Mouse (Mus musculus): ENCODE measurements around the gene Abhd15. TPM values are rescaled to one million over a fixed set of nuclear protein-coding genes. Genes with fewer than 3 reads are reported as not detected.

Abhd15 gene
- polyA plus RNA-seq, 1 experiment from 2014 or later: 3.3 TPM

- Histone ChIP-seq H3K4me3 (ENCODE audit: low read depth, low read length) (no peak overlapping the region), H3K27ac (ENCODE audit: low read depth, low read length) (no peak overlapping the region), H3K9ac (ENCODE audit: low read length) (no peak overlapping the region), H3K4me1 (replicated peaks; ENCODE audit: control insufficient read depth, insufficient read depth, low read length) (0 out of 2 replicates have a peak, but pooled peaks cover 2% of the 10 kb centered on the region), H3K4me2 (ENCODE audit: low read depth, low read length, severe bottlenecking) (no peak overlapping the region), H3K27me3 (ENCODE audit: control insufficient read depth, insufficient read depth, low read length) (no peaks in the 10 kb centered on the region), H3K9me3 (ENCODE audit: control insufficient read depth, low read length) (no peaks in the 10 kb centered on the region), H3K36me3 (ENCODE audit: control insufficient read depth, insufficient read depth, low read length) (peaks cover 3% of the 10 kb centered on the region; the same call in 1 of the 2 replicates)
- ATAC-seq (replicated peaks; ENCODE audit: low FRiP score): no peak
- 76% methylated on average over 3 of the region's 3 CpGs for whole genome bisulfite sequencing
- DNase-seq (ENCODE audit: low spot score): peak; percentile 46
Observed at GRCm38 (mm10) chr11:77503511-77503910, 11.4 kb upstream of the Abhd15 start.

DNA sequence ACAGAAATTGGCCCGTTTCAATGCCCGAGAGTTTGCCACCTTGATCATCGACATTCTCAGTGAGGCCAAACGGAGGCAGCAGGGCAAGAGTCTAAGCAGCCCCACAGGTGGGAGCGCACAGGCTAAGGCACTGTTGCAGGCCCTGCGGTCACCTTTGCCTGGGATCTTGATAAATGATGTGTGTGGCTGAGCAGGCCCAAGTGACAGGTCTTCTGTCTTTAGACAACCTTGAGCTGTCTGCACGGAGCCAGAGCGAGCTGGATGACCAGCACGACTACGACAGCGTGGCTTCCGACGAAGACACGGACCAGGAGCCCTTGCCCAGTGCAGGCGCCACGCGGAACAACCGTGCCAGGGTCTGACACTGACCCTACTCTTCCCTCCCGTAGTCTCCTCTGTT is 10.5 kb upstream of the Abhd15 start:
- ATAC-seq (replicated peaks; ENCODE audit: low FRiP score) (no peak), DNase-seq (ENCODE audit: low spot score) (no peak)
- Histone ChIP-seq H3K36me3 (ENCODE audit: control insufficient read depth, insufficient read depth, low read length) (peaks cover 3% of the 10 kb centered on the region; the same call in 1 of the 2 replicates), H3K9me3 (ENCODE audit: control insufficient read depth, low read length) (no peaks in the 10 kb centered on the region), H3K9ac (ENCODE audit: low read length) (no peak overlapping the region), H3K4me2 (ENCODE audit: low read depth, low read length, severe bottlenecking) (no peak overlapping the region), H3K27me3 (ENCODE audit: control insufficient read depth, insufficient read depth, low read length) (no peaks in the 10 kb centered on the region), H3K4me1 (replicated peaks; ENCODE audit: control insufficient read depth, insufficient read depth, low read length) (0 out of 2 replicates have a peak, but pooled peaks cover 2% of the 10 kb centered on the region), H3K4me3 (ENCODE audit: low read depth, low read length) (no peak overlapping the region), H3K27ac (ENCODE audit: low read depth, low read length) (no peak overlapping the region)
- WGBS: 94% methylated on average over 19 of the region's 19 CpGs

DNA sequence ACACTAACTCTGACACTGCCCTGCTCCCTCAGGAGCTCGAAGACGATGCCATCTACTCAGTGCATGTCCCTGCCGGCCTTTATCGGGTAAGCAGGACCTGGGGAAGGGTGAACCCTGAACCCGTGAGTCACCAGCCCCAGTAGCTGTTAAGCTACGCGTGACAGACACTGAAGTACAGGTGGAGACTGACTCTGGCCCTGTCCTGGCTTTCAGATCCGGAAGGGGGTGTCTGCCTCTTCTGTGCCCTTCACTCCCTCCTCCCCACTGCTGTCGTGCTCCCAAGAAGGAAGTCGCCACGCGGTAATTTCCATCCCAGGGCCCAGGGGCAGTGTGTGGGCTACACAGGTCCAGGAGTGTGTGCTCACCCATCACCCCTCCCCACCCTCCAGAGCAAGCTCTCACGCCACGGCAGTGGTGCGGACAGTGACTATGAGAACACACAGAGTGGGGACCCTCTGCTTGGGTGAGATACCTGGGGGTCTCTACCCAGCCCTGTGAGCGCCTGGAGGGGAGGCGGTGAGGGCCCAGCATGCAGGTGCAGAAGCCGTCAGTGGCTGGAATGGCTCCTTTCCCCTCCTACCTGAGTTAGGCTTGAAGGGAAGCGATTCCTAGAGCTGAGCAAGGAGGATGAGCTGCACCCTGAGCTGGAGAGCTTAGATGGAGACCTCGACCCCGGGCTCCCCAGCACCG is 9.5 kb upstream of the Abhd15 start:
- Histone ChIP-seq H3K4me3 (ENCODE audit: low read depth, low read length) (no peak overlapping the region), H3K27ac (ENCODE audit: low read depth, low read length) (no peak overlapping the region), H3K4me2 (ENCODE audit: low read depth, low read length, severe bottlenecking) (no peak overlapping the region), H3K27me3 (ENCODE audit: control insufficient read depth, insufficient read depth, low read length) (no peaks in the 10 kb centered on the region), H3K4me1 (replicated peaks; ENCODE audit: control insufficient read depth, insufficient read depth, low read length) (0 out of 2 replicates have a peak, but pooled peaks cover 2% of the 10 kb centered on the region), H3K9ac (ENCODE audit: low read length) (no peak overlapping the region), H3K36me3 (ENCODE audit: control insufficient read depth, insufficient read depth, low read length) (peaks cover 3% of the 10 kb centered on the region; the same call in 1 of the 2 replicates), H3K9me3 (ENCODE audit: control insufficient read depth, low read length) (no peaks in the 10 kb centered on the region)
- 89% methylated on average over 22 of the region's 22 CpGs for WGBS
- DNase-seq (ENCODE audit: low spot score) (peak; percentile 46), ATAC-seq (replicated peaks; ENCODE audit: low FRiP score) (no peak)

- Histone ChIP-seq H3K4me2 (ENCODE audit: low read depth, low read length, severe bottlenecking) (no peak overlapping the region), H3K27me3 (ENCODE audit: control insufficient read depth, insufficient read depth, low read length) (no peaks in the 10 kb centered on the region), H3K4me3 (ENCODE audit: low read depth, low read length) (no peak overlapping the region), H3K9ac (ENCODE audit: low read length) (no peak overlapping the region), H3K36me3 (ENCODE audit: control insufficient read depth, insufficient read depth, low read length) (peaks cover 3% of the 10 kb centered on the region; the same call in 1 of the 2 replicates), H3K9me3 (ENCODE audit: control insufficient read depth, low read length) (no peaks in the 10 kb centered on the region), H3K27ac (ENCODE audit: low read depth, low read length) (no peak overlapping the region), H3K4me1 (replicated peaks; ENCODE audit: control insufficient read depth, insufficient read depth, low read length) (no peaks in the 10 kb centered on the region)
- no peak for ATAC-seq (replicated peaks; ENCODE audit: low FRiP score)
- DNase-seq (ENCODE audit: low spot score): peak; percentile 53
- WGBS: 87% methylated on average over 14 of the region's 14 CpGs
Observed at GRCm38 (mm10) chr11:77506273-77506672, 8.6 kb upstream of the Abhd15 start.

- Histone ChIP-seq H3K9ac (ENCODE audit: low read length) (no peak overlapping the region), H3K27me3 (ENCODE audit: control insufficient read depth, insufficient read depth, low read length) (no peaks in the 10 kb centered on the region)
Observed at GRCm38 (mm10) chr11:77506941-77507340, 8.0 kb upstream of the Abhd15 start.

GRCm38 (mm10) chr11:77507426-77507825 is 7.5 kb upstream of the Abhd15 start:
- no peak overlapping the region for H3K4me2 ChIP-seq (ENCODE audit: low read depth, low read length, severe bottlenecking)
- peaks cover 3% of the 10 kb centered on the region for H3K4me1 ChIP-seq (replicated peaks; ENCODE audit: control insufficient read depth, insufficient read depth, low read length)
- H3K27me3 ChIP-seq (ENCODE audit: control insufficient read depth, insufficient read depth, low read length): no peaks in the 10 kb centered on the region
- 77% methylated on average over 4 of the region's 4 CpGs for WGBS
- peak; percentile 50 for DNase-seq (ENCODE audit: low spot score)
- H3K9me3 ChIP-seq (ENCODE audit: control insufficient read depth, low read length): no peaks in the 10 kb centered on the region
- no peak for ATAC-seq (replicated peaks; ENCODE audit: low FRiP score)
- H3K4me3 ChIP-seq (ENCODE audit: low read depth, low read length): no peak overlapping the region
- no peak overlapping the region for H3K27ac ChIP-seq (ENCODE audit: low read depth, low read length)
- H3K9ac ChIP-seq (ENCODE audit: low read length): no peak overlapping the region
- H3K36me3 ChIP-seq (ENCODE audit: control insufficient read depth, insufficient read depth, low read length): peaks cover 3% of the 10 kb centered on the region; the same call in 1 of the 2 replicates

More at GRCm38 (mm10) chr11:77506941-77507340, 8.0 kb upstream of the Abhd15 start:
- no peaks in the 10 kb centered on the region for H3K4me1 ChIP-seq (replicated peaks; ENCODE audit: control insufficient read depth, insufficient read depth, low read length)
- H3K9me3 ChIP-seq (ENCODE audit: control insufficient read depth, low read length): no peaks in the 10 kb centered on the region
- DNase-seq (ENCODE audit: low spot score) (peak; percentile 51), ATAC-seq (replicated peaks; ENCODE audit: low FRiP score) (no peak)
- no peak overlapping the region for H3K4me2 ChIP-seq (ENCODE audit: low read depth, low read length, severe bottlenecking)
- WGBS: 90% methylated on average over 6 of the region's 6 CpGs
- H3K27ac ChIP-seq (ENCODE audit: low read depth, low read length): no peak overlapping the region
- H3K36me3 ChIP-seq (ENCODE audit: control insufficient read depth, insufficient read depth, low read length): peaks cover 3% of the 10 kb centered on the region; the same call in 1 of the 2 replicates
- no peak overlapping the region for H3K4me3 ChIP-seq (ENCODE audit: low read depth, low read length)

DNA sequence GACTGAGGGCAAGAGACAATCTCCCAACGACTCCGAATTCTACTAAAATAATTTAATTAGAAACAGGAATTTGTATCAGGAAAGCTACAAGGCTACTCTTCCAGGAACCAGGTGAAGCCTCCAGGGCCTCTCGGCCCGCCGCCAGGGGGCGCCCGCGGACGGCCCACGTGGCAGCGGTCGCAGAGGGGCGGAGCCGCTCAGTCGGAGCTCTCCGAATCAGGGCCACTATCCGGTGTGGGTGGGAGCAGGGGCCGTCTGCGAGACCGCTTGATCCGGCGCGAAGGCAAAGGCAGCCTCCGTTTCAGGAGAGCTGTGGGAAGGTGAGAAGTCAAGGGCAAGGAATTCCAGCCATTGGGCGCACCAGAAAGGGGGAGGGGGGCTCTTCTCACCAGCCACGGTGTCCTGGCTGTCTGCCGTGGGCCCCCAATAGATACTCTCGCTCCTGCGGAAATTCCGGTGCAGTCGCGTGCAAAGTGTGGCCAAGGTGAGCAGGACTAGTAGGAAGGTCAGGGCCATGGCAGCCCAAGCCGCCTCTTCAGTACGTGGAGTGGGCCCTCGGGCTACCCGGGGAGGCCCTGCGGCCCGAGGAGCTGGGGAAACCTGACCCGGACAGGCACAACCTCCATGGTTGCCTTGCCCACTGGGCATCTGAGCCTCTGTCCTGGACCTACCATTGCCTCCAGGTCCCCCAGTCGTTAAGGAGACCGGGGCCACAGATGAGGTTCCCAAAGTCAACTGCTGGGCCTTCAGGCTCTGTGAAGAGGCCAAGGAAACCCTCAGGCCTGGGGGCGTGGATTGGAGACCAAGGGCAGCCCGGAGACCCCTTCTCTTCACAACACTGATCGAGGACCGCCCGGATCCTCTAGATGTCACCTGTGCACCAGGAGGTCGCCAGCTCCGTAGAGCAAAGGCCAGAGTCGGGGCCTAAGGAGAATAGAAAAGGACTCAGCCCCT is 6.6 kb upstream of the Abhd15 start:
- peaks cover 5% of the 10 kb centered on the region for H3K4me1 ChIP-seq (replicated peaks; ENCODE audit: control insufficient read depth, insufficient read depth, low read length)
- peak overlapping the region; percentile 22 for H3K4me3 ChIP-seq (ENCODE audit: low read depth, low read length)
- WGBS: 19% methylated on average over 48 of the region's 49 CpGs
- peak overlapping the region; percentile 65 for H3K4me2 ChIP-seq (ENCODE audit: low read depth, low read length, severe bottlenecking)
- H3K9me3 ChIP-seq (ENCODE audit: control insufficient read depth, low read length): no peaks in the 10 kb centered on the region
- peak; percentile 73 for ATAC-seq (replicated peaks; ENCODE audit: low FRiP score)
- H3K9ac ChIP-seq (ENCODE audit: low read length): peak overlapping the region; percentile 41; the same call in 1 of the 2 replicates
- H3K27ac ChIP-seq (ENCODE audit: low read depth, low read length): no peak overlapping the region
- peaks cover 3% of the 10 kb centered on the region; the same call in 1 of the 2 replicates for H3K36me3 ChIP-seq (ENCODE audit: control insufficient read depth, insufficient read depth, low read length)
- no peaks in the 10 kb centered on the region for H3K27me3 ChIP-seq (ENCODE audit: control insufficient read depth, insufficient read depth, low read length)
- peak; percentile 91 for DNase-seq (ENCODE audit: low spot score)

GRCm38 (mm10) chr11:77511336-77511735 is 3.6 kb upstream of the Abhd15 start:
- 82% methylated on average over 5 of the region's 5 CpGs for WGBS
- Histone ChIP-seq H3K4me2 (ENCODE audit: low read depth, low read length, severe bottlenecking) (no peak overlapping the region), H3K36me3 (ENCODE audit: control insufficient read depth, insufficient read depth, low read length) (no peaks in the 10 kb centered on the region; the same call in 1 of the 2 replicates), H3K4me3 (ENCODE audit: low read depth, low read length) (no peak overlapping the region), H3K27me3 (ENCODE audit: control insufficient read depth, insufficient read depth, low read length) (peaks cover 7% of the 10 kb centered on the region), H3K4me1 (replicated peaks; ENCODE audit: control insufficient read depth, insufficient read depth, low read length) (peaks cover 26% of the 10 kb centered on the region), H3K27ac (ENCODE audit: low read depth, low read length) (no peak overlapping the region), H3K9ac (ENCODE audit: low read length) (no peak overlapping the region), H3K9me3 (ENCODE audit: control insufficient read depth, low read length) (no peaks in the 10 kb centered on the region)
- DNase-seq (ENCODE audit: low spot score) (peak; percentile 42), ATAC-seq (replicated peaks; ENCODE audit: low FRiP score) (no peak)

Data from forebrain, embryonic 11.5 days (tissue).